Mouse (Mus musculus) retina, postnatal 1 day (tissue): ENCODE measurements around the gene Mtus2.
"Not testable (repeated sequence)": the region's sequence is repeated elsewhere in the genome, so short reads cannot be mapped to it uniquely, and the experiment has no call there.

Experiments used
- DNase-seq: peaks from one replicate; pipeline ENCODE4 v3.0.0-alpha.2; 2012

Mtus2 gene

DNA sequence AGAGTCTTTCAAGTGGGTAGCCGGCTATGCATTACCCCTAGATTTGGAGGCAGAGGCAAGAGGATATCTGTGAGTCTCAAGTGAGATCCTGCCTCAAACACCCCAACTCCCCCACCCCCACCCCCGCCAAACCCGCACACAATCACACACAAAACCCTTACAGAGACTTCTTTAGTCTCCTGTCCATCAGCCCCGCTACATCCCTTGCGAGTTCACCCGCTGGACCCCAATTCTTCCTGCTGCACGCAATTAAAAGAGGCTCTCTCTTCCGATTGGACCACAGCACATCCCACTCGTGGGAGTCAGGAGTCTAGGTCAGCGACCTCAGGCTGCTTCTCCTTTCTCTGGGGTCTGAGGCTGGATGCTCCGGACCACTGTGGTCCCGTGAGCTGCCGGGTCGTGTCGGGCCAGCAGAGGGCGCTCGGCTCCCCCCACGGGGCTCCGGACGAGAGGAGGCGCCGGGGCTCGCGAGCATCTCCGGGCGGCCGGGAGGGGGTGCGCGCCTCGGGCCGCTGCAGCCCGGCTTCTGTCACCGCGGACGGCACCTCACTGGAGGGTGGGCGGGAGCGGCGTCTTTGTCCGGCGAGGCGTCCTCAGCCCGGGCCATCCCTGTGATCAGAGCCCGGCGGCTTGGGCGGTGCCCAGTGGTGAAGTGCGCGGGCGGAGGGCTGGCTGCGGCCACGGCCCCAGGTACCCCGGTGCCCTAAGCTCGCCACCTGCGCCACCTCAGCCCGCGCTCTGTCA is at the start of gene Mtus2:
Gene Mtus2 (plus strand): TSS at position 500 of the 744 bp plus-strand sequence.
- peak; percentile 91 for DNase-seq

DNA sequence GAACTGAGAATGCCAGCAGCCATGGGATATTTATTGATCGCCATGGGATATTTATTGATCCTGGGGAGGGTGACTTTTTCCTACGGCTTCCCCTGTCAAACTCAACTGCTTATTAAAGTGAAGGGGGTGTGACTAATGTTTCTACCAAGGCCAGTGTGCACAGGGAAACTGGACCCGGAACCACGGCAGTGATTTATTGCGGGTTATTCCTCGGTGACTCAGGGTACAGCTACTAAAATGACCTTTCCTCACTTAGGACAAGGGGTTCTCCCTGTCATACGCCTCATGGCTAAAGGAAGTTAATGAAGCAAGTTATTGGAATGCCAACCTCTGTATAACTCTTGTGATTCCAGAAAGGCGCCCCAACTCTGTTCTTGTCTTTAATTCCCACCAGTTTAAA is 49.3 kb upstream of the Mtus2 start:
- DNase-seq = no peak

DNA sequence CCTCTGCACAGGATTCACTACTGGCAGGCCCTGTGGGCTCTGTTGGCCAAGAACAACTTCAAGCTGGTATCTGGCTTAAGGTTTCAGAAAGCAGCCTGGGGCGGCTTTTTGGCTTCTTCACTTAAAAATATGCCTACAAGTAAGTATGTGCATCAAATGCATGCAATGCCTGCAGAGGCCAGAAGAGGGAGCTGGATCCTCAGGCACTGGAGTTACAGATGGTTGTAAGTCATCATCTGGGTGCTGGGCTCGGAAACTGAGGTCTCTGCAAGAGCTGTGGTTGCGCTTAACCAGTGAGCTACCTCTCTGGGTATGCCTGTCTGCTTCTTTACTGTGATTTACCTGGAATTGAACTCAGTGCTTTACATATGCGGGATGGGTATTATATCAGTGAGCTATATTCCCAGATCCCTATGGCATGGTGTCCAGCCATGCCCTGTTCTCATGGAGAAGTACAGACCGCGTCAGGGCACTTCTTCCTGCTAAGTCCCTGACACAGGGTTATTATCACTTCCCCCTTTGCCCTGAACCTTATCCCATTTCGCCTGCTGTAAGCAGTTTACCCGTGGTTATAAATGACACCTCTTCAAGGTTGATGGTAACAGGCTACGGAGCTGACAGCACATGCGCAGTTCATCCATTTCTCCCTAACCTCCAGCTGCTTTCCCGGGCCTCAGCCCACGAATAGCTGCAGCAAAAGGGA is 46.2 kb upstream of the Mtus2 start:
- DNase-seq = no peak

DNA sequence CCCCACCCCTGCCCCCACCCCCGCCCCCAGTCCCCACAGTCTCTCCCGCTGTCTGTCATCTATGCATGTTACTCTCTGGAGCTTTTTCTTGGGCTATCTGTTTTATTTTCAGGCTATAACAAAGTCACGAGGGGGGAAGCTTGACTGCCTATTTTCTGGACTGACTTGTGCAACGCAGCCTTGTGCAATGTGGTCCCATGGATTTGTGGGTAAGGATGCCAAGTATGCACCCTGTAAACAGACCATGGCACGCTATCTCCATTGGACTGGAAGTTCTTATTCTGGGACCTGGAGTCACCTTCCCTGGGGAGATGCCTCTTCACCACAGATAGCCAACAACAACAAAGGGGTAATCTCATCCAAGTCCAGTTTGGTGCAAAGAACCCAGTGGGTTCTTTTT is 45.4 kb upstream of the Mtus2 start:
- DNase-seq = no peak

DNA sequence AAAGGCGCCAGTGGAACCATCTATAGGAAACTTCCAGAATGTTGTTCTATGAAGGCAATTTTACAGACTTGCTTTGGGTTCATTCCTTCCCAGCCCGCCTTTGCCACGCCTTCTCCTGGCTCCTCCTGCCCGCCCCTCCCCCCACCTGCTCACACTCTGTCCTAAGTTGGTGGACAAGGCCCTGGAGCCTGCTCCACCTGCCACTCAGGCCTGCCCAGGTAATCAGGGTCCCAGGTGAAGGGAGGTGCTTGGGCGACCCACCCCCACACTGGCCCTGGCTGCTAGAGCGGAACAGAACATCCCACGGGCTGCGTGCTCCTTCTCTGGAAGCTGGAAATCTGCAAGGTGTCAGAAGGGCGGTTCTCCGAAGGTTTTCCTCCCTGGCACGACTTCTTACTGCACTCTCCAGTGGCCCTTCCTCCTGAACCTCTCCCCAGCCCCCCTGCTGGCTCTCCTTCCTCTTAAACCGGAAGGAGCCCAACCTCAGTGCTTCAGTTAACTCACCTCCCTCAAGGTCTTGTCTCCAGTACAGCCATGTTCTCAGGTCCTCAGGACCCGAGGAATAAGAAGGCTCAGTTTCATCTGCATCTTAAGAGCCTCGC is 43.8 kb upstream of the Mtus2 start:
- DNase-seq = no peak

DNA sequence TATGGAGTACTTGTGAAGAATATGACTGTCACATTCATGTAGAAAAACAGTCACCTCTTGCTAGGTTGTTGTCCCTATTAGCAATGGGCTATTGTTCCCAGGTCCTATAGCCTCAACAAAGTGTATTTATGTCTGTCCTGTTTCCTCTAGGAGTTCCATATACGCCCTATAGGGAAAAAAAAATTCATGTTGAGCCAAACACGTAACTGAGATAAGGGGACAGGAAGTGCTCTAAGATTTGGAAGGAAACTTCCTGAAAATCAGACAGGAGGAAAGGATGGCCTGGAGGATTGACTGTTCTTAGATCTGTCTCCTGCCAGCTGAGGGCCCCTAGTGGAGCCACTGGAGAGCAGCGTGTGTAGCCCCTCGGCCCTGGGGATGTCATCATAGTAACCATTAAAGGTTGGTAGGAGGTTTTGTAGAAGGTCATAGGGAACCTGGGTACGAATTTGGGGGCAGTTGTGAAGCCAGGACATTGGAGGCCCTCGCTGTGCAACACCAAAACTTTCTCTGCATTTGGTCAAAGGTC is 42.0 kb upstream of the Mtus2 start:
- no peak for DNase-seq

DNA sequence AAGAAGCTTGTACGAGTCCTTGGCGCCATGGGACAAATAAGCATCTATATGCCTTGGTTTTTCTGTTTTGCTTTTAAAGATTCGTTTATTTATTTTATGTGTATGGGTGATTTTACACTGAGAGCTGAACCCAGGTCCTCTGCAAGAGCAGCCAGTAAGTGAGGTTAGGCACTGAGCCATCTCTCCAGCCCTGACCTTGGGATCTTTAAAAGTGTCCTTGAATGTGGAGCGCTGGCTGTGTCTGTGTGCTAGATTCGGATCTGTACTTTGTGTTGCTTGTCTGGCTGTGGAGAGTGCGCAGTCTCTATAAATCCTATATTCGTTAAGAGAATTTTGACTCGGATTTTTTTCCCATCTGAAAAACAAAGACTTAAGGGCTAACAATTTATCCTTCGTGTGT is 40.9 kb upstream of the Mtus2 start:
- DNase-seq = no peak

DNA sequence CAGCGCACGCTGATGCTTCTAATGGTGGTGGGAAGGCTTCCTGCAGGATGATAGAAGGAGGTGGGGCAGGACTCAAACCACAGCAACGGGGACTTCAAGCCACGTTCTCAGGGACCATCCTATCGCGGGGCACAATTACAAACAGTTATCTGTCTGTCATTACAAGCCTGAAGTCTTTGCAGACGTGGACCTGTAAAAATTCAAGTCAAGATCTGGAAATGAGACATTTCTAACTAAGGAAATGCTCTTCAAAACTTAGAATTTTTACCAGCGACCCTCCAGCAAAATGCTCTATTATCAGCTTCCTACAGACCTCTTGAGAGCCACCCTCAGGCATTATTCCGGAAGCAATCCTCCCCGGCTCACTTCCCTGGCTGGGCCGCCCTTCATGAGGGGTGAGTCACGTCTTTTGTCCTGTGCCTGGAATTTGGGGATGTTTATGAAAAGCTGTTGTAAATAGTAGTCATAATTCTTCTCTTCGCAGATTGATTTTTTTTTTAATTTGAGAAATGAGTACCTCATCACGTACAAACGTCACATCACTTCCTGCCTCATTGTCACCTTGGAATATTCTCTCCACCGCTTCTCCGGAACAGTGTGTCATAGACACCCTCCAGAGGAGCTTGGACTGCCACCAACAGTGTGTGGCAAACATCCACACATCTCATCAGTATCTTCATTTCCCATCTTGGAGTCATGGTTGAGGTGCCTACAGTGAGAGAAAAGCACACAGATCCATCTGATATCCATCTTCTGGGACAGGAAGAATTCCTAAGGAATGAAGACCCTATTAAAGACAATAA is 38.9 kb upstream of the Mtus2 start:
- DNase-seq = no peak

DNA sequence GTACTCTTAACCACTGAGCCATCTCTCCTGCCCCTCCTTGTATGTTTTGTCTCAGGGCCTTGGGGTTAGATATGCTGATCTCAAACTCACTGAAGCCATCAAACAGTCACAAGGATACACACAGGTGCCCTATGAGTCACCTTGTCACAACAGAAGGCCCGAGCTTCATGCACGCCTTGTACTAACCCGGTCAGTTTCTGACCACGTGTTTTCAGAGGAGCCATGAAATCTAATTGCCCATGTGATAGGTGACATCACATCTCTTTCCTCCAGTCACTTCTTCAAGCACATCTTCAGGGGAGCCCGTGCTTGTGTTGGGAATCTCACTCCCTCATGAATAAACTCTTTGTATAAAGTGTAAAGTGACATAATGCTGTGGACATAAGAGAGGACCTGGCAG is 32.5 kb upstream of the Mtus2 start:
- no peak for DNase-seq

DNA sequence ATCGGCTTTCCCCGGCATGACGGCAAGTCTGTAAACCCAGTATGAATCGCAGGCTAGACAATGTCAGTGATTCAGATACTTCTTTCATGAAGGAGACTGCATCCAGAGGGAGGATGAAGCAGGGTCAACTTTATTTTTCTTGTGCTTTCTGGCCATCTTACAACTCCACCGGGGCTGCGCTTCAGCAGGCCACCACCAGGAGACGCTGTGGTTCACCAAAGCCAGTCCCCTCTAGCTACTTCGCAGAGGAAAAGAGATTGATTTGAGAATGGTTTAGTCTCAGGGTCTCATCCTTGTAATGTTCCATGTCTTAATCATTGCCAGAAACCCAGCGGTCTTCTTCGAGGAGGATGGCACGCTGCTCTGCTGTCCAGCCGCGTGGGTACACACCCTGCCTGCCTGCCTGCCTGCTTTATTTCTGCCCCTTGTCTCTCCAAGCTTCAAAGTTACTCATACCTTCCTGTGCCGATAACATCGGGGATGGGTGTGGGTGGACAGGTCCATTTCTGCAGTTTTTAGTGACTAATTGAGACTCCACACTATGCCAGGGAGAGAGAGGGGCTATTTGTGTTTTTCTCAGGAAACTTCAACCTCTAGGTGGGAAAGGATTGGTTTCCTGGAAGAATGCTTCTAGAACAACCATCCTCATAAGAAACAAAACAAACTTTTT is 31.1 kb upstream of the Mtus2 start:
- DNase-seq = peak; percentile 41

DNA sequence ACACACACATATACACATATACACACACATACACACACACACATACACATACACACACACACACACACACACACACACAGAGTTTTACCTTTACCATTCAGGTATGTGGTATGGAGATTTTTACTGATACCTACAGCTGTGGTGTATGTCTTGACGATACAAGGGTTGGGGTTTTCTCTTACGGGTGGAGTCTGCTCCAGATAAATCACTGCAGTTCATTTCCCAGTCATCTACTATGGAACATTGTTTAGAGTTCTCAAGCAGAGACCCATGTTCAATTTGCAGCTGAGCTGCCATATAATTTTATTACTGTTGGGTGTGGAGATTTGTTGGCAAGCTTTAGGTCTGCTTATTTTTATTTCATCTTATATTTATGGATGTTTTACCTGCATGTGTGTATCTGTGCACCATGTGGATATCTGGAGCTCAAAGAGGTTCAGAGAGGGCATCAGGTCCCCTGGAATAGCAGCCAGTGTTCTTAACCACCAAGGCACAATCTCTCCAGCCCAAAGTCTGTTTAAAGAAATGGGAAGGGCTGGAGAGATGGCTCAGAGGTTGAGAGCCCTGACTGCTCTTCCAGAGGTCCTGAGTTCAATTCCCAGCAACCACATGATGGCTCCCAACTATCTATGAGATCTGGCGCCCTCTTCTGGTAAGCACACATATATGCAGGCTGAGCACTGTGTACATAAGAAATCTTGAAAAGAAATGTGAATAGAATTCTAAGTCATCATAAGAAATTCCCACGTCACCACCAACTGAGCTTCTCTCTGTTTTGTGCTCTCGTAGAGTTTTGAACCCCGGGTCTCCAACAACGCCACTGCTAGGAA is 28.2 kb upstream of the Mtus2 start:
- DNase-seq = no peak

DNA sequence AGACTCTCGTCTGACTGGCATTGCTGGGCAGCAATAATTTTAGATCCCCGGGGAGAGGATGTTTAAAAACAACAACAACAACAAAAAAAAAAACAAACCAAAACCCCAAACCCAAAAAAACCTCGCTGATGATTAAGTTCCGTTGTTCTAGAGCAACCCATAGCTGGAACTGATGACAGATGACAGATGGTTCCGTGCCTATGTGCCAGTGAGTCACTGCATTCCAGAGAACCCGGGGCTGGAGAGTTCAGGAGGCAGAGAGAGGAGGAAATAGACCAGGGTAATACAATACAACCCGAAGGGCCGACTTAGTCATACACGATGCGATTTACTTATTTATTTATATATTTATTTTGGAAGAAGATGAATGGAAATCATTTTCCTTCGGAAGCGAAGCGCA is 22.0 kb upstream of the Mtus2 start:
- DNase-seq = no peak

DNA sequence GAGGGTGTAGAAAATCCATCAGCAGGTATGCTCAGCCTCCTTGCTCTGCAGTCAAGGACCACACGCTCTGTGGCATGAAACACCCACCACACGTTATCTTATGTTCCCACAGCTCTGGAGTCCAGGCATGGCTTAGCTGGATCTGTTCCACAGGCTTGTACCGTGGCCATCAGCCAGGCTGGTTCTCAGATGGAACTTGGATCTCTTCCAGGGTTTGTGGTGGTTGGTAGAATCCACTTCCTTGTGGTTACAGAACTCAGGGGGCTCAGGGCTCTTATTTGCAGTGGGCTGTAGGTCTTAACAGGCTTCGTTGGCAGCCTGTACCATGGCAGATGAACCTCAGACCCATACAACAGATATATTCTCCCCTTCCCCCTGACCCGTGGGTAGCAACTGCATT is 17.9 kb upstream of the Mtus2 start:
- no peak for DNase-seq

DNA sequence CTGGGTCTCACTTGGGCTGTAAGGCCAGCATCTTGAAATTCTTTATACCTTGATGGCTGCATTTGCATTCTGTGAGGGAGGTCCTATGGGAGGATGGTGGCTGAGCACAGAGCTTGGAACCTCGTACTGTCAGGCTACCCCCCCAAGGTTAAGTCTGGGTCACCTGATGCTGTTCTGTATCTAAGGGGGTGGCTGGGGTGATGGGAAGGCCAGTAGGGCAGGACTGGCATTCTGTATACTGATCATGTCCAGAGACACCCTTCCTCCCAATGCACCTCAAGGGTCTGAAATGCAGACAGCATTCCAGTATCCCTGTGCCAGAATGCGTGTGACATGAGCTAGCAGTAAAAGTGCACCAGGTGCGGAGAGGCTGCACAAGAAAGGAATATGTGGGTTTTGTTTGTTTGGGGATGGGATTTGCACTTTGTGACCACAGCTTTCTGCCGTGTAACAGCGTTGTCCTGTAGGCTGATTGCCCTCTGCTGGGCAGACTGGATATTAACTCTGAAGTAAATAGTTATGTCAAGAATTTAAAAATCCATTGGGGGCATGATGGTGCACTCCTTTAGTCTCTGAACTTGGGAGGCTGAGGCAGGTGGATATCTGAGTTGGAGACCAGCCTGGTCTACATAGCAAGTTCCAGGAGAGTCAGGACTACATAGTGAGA is 12.0 kb upstream of the Mtus2 start:
- DNase-seq = peak; percentile 59

DNA sequence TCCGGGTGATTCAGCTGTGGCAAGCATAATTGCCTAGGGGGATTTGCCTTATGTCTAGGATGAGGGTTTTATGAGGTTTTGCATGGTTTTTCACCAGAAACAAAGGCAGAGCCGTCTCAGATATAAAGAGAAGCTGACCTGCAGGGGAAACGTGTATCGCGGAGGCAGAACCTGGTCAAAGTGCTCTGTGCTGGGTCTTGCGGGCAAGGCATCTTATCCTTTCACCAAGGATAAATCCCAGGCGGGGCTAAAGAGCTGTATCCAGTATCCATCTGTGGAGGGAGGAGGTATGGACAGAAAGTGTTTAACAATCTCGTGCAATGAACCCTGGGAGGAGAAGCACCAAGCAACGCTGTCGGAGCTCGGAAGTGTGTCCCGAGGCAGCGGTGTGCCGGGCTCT is 7.2 kb upstream of the Mtus2 start:
- DNase-seq = no peak

DNA sequence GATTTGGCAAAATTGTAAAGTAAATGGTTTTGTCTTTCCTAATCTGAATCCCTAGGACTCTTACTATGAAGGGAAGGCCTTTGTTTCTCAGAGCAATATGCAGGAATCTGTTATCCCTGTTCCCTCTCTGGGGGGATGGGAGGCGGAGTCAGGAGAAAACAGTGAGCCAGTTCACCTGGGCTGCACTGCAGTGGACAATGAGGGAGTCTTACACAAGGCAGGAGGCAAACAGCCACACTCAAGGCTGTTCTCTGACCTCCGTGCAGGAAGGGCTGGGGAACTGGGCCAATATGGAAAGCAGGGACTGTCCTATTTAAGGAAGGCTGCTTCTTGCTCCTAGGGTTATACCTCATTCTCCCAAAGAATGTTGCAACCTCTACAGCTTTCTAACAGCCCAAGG is 5.4 kb upstream of the Mtus2 start:
- no peak for DNase-seq

DNA sequence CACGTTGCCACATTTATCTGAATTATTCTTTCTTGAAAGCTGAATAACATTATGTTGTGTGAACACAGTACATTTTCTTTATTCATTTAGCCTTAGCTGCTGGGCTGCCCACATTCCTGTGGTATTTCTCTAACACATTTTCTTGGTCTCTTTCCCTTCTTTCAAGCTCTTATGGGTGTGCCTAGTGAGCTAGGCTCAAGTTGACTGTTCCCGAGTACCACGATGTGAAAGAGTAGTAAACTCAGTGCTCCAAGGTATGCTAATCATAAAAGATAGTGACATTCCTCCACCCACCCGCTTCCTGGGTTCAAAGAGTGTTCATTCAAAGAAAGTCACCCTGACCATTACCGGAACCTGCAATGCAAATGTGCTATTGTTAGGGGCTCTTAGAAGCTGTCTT is 3.9 kb upstream of the Mtus2 start:
- DNase-seq = not testable (repeated sequence)

DNA sequence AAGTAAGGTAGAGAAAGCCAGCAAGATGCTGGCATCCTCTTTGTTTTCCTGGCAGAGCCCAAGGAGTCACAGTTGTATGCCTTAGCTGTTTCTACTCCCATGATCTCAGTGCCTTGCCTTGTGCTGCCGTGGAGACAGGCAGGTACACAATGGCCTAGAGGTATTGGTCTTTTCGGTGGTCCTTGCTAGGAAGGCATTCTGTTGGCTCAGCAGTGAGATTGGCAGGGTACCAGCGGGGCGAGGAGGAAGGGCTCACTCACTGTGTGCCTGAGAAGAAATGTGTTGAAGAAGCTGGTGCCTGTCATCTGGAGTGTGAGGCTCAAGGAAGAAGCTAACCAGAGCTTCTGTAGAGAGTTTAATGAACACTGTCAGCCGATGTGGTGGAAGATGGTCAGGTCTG is 1.4 kb upstream of the Mtus2 start:
- no peak for DNase-seq

DNA sequence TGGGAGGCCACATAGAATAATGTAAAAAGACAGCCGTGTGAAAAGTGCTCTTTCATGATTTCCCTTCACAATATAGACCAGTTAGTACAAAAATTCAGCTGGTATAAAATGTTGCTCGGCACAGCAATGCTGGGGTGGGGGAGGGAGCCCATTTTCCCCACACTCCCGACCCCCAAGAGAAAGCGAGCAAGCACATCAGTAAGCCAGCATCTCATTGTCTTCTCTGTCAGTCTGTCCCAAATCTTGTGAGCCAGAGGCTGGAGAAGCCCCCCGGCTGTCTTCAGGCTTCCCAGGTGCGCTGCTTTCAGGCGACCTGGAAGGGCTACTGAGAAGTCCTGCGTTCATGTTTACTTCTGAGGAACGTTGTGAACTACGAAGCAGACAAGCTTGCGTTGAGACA is 699 bp upstream of the Mtus2 start:
- no peak for DNase-seq

DNA sequence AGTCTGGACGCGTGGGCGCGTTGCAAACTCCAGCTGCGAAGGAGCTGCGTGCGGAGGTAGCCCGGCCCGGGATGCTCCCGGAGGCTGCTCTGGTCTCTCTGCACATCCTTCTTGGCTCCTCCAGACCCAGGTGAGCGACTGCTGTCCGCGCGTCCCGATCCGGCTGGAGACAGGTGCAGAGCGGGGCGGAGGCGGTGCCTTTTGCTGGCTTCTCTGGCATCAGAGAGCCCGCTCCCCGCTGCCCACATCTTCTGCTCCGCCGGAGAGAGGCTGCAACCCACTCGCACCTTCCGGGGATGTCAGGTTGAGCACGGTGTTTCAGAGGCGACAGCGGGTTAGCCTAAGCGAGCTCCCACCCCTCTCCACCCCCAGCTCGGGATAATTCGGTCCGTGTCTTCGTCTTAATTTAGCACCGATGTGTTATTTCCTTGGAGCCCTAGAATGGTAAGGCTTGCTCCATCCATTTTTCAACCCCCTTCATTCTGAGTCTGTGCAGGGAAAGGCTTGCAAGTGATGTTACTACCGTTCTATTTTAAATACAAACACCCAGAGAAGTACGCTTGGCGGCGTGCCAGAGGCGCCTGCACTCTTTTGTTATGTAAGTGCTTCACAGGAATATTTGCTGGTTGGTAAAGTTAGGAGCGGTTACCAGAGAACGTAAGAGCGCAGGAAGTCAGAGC is 612 bp downstream of the Mtus2 start:
- peak; percentile 62 for DNase-seq

DNA sequence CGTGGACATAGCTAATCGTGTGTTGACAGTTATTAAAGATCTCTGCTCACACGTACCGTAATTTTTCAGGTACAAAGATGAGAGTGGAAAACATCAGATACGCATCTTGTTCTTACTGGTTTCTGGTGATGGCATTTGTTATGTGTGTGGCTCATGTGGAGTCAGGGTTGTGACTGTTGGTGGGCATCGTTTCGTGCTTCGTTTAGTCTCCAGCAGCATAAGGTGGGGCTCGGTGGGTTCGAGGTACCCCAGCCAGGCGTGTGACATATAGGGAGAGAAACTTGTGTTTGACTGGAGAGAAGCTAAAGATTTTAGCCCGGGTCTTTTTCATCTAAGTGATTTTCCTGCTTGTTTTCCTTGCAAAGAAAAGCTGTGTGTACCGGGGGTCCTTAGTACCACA is 1.4 kb downstream of the Mtus2 start:
- no peak for DNase-seq
